Mouse (Mus musculus) forebrain, embryonic 16.5 days (tissue): Measurements from ENCODE around the gene 1600015I10Rik. TPM values are rescaled to one million over a fixed set of nuclear protein-coding genes. Genes with fewer than 3 reads are reported as not detected.

Experiments
- ATAC-seq: fragments of 200-750 bp; cut with Nextera tagmentation; 2 replicates; pipeline ENCODE4 v1.8.0; 2017; ENCODE audit warnings: mild to moderate bottlenecking, moderate library complexity
- H3K27ac ChIP-seq: fragments of 300-500 bp; sonication (generic); 2 replicates; pipeline ENCODE4 v1.5.1; 2014; ENCODE audit warnings: low read length, control low read depth
- H3K27me3 ChIP-seq: fragments of 300-500 bp; sonication (generic); replicated peaks from 2 replicates; pipeline ENCODE4 v1.6.1; 2014; ENCODE audit warnings: low read length; ENCODE audit not compliant: control insufficient read depth, insufficient read depth
- H3K36me3 ChIP-seq: fragments of 300-500 bp; sonication (generic); 2 replicates; pipeline ENCODE4 v1.6.1; 2014; ENCODE audit not compliant: control insufficient read depth, insufficient read depth
- H3K4me1 ChIP-seq: fragments of 300-500 bp; sonication (generic); replicated peaks from 2 replicates; pipeline ENCODE4 v1.6.1; 2014; ENCODE audit warnings: low read length; ENCODE audit not compliant: control insufficient read depth, insufficient read depth
- H3K4me2 ChIP-seq: fragments of 300-500 bp; sonication (generic); 2 replicates; pipeline ENCODE4 v1.6.1; 2014; ENCODE audit warnings: mild to moderate bottlenecking, low read length, control low read depth
- H3K4me3 ChIP-seq: fragments of 300-500 bp; sonication (generic); replicated peaks from 2 replicates; pipeline ENCODE4 v1.5.1; 2014; ENCODE audit warnings: mild to moderate bottlenecking, low read length, control low read depth
- H3K9ac ChIP-seq: fragments of 300-500 bp; sonication (generic); replicated peaks from 2 replicates; pipeline ENCODE4 v1.6.1; 2014; ENCODE audit warnings: low read depth, low read length, control low read depth
- H3K9me3 ChIP-seq: fragments of 300-500 bp; sonication (generic); 2 replicates; pipeline ENCODE4 v1.6.1; 2016; ENCODE audit warnings: low read length; ENCODE audit not compliant: control insufficient read depth
- WGBS: fragments of 180-500 bp; shearing (Covaris S2); extraction: QIAGEN DNeasy Blood & Tissue Kit; methylation state at CpG from one replicate; pipeline ENCODE4 v1.1.7; 2014; 5-methylcytosine and 5-hydroxymethylcytosine counted together
- polyA plus RNA-seq: library from polyadenylated mRNA; unstranded; fragments of >200 nt; fragmentation: Nextera tagmentation; extraction: Ambion mirVana; gene quantifications from 2 replicates; pipeline ENCODE4 v1.2.1, GENCODE M21; 2015

1600015I10Rik gene
- polyA plus RNA-seq, 1 experiment from 2014 or later: not detected

- Histone ChIP-seq H3K4me1 (no peaks in the 10 kb centered on the region), H3K27me3 (no peaks in the 10 kb centered on the region), H3K9me3 (no peaks in the 10 kb centered on the region), H3K27ac (no peak overlapping the region), H3K9ac (no peak overlapping the region), H3K4me2 (no peak overlapping the region), H3K4me3 (no peak overlapping the region), H3K36me3 (no peaks in the 10 kb centered on the region)
- 95% methylated on average over 14 of the region's 14 CpGs for WGBS
- no peak for ATAC-seq
Observed at GRCm38 (mm10) chr6:48906371-48906770, 23.3 kb upstream of the 1600015I10Rik start.

GRCm38 (mm10) chr6:48909229-48909628 is 20.5 kb upstream of the 1600015I10Rik start:
- ATAC-seq: no peak
- no peak overlapping the region for H3K4me3 ChIP-seq
- no peaks in the 10 kb centered on the region for H3K9me3 ChIP-seq
- no peak overlapping the region for H3K4me2 ChIP-seq
- H3K27me3 ChIP-seq: no peaks in the 10 kb centered on the region
- no peak overlapping the region for H3K9ac ChIP-seq
- H3K36me3 ChIP-seq: no peaks in the 10 kb centered on the region
- 64% methylated on average over 1 of the region's 1 CpGs for WGBS
- H3K4me1 ChIP-seq: no peaks in the 10 kb centered on the region
- H3K27ac ChIP-seq: no peak overlapping the region

GRCm38 (mm10) chr6:48912033-48912432 is 17.7 kb upstream of the 1600015I10Rik start:
- WGBS: 25% methylated on average over 3 of the region's 3 CpGs
- Histone ChIP-seq H3K27ac (no peak overlapping the region), H3K9me3 (no peaks in the 10 kb centered on the region), H3K9ac (no peak overlapping the region), H3K27me3 (no peaks in the 10 kb centered on the region), H3K4me3 (no peak overlapping the region), H3K36me3 (no peaks in the 10 kb centered on the region), H3K4me1 (no peaks in the 10 kb centered on the region), H3K4me2 (no peak overlapping the region)
- no peak for ATAC-seq

- Histone ChIP-seq H3K4me3 (no peak overlapping the region), H3K36me3 (no peaks in the 10 kb centered on the region), H3K9me3 (no peaks in the 10 kb centered on the region), H3K27me3 (no peaks in the 10 kb centered on the region), H3K4me2 (no peak overlapping the region), H3K27ac (no peak overlapping the region), H3K9ac (no peak overlapping the region), H3K4me1 (no peaks in the 10 kb centered on the region)
- ATAC-seq: no peak
- WGBS: 98% methylated on average over 2 of the region's 2 CpGs
Observed at GRCm38 (mm10) chr6:48913587-48913986, 16.1 kb upstream of the 1600015I10Rik start.

GRCm38 (mm10) chr6:48949596-48949995 is 19.9 kb downstream of the 1600015I10Rik start:
- Histone ChIP-seq H3K27me3 (no peaks in the 10 kb centered on the region), H3K36me3 (no peaks in the 10 kb centered on the region), H3K27ac (no peak overlapping the region), H3K4me2 (no peak overlapping the region), H3K4me3 (no peak overlapping the region), H3K9ac (no peak overlapping the region), H3K9me3 (no peaks in the 10 kb centered on the region), H3K4me1 (no peaks in the 10 kb centered on the region)
- 76% methylated on average over 2 of the region's 2 CpGs for WGBS
- ATAC-seq: no peak

GRCm38 (mm10) chr6:48950676-48951075 is 21.0 kb downstream of the 1600015I10Rik start:
- Histone ChIP-seq H3K9ac (no peak overlapping the region), H3K9me3 (no peaks in the 10 kb centered on the region), H3K27ac (no peak overlapping the region), H3K27me3 (no peaks in the 10 kb centered on the region), H3K4me1 (no peaks in the 10 kb centered on the region), H3K4me2 (no peak overlapping the region), H3K36me3 (no peaks in the 10 kb centered on the region), H3K4me3 (no peak overlapping the region)
- WGBS: 90% methylated on average over 5 of the region's 5 CpGs
- no peak for ATAC-seq

GRCm38 (mm10) chr6:48951630-48952029 is 21.9 kb downstream of the 1600015I10Rik start:
- Histone ChIP-seq H3K4me2 (no peak overlapping the region), H3K27ac (no peak overlapping the region), H3K4me1 (no peaks in the 10 kb centered on the region), H3K9me3 (no peaks in the 10 kb centered on the region), H3K27me3 (no peaks in the 10 kb centered on the region), H3K36me3 (no peaks in the 10 kb centered on the region), H3K4me3 (no peak overlapping the region), H3K9ac (no peak overlapping the region)
- no peak for ATAC-seq
- 90% methylated on average over 6 of the region's 6 CpGs for WGBS

GRCm38 (mm10) chr6:48953220-48953619 is 23.5 kb downstream of the 1600015I10Rik start:
- no peak overlapping the region for H3K9ac ChIP-seq
- no peaks in the 10 kb centered on the region for H3K9me3 ChIP-seq
- no peaks in the 10 kb centered on the region for H3K27me3 ChIP-seq
- H3K36me3 ChIP-seq: no peaks in the 10 kb centered on the region
- H3K4me2 ChIP-seq: no peak overlapping the region
- ATAC-seq: no peak
- WGBS: 86% methylated on average over 5 of the region's 5 CpGs
- H3K27ac ChIP-seq: no peak overlapping the region
- H3K4me3 ChIP-seq: no peak overlapping the region
- H3K4me1 ChIP-seq: no peaks in the 10 kb centered on the region

- Histone ChIP-seq H3K4me1 (no peaks in the 10 kb centered on the region), H3K27ac (no peak overlapping the region), H3K4me2 (no peak overlapping the region), H3K27me3 (no peaks in the 10 kb centered on the region), H3K9ac (no peak overlapping the region), H3K9me3 (no peaks in the 10 kb centered on the region), H3K36me3 (no peaks in the 10 kb centered on the region), H3K4me3 (no peak overlapping the region)
- WGBS: 86% methylated on average over 5 of the region's 5 CpGs
- no peak for ATAC-seq
Observed at GRCm38 (mm10) chr6:48954211-48954610, 24.5 kb downstream of the 1600015I10Rik start.

- H3K4me1 ChIP-seq: no peaks in the 10 kb centered on the region
- no peak for ATAC-seq
Observed at GRCm38 (mm10) chr6:48954946-48955345, 25.3 kb downstream of the 1600015I10Rik start.

More at GRCm38 (mm10) chr6:48954946-48955345, 25.3 kb downstream of the 1600015I10Rik start:
- Histone ChIP-seq H3K36me3 (no peaks in the 10 kb centered on the region), H3K4me3 (no peak overlapping the region), H3K9me3 (no peaks in the 10 kb centered on the region), H3K9ac (no peak overlapping the region), H3K4me2 (no peak overlapping the region), H3K27ac (no peak overlapping the region), H3K27me3 (no peaks in the 10 kb centered on the region)
- WGBS: 42% methylated on average over 1 of the region's 1 CpGs
